Mouse (Mus musculus): Measurements from ENCODE around the gene Gm9945.

DNA sequence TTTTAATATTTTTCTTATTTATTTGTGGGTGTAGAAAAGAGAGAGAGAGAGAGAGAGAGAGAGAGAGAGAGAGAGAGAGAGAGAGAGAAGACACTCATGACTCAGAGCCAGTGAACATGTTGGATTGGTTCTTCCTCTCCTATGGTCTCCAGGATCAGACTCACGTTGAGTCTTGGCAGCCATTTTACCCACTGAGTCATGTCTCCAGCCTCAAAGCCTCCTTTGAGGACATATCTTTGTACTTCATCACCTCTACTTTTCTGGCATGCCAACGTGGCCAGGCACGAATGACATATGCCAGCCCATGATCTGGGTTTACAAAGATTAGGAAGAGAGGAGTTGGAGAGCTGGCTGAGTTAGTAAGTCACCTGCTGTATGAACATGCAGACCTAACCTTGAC lies 19.8 kb upstream of the Gm9945 start:
- TF ChIP-seq CTCF (IDR thresholded peaks at IDR 0.05): no peak
- TF ChIP-seq EP300 (IDR thresholded peaks at IDR 0.05; ENCODE audit: insufficient read depth, low read depth, low read length): no peak
- TF ChIP-seq POLR2A (IDR thresholded peaks at IDR 0.05; ENCODE audit: insufficient read depth, low read depth, low read length): no peak

Data from heart, adult 2 months (tissue).